Mouse (Mus musculus): ENCODE data around the gene Dram1. TPM values are rescaled to one million over a fixed set of nuclear protein-coding genes. Genes with fewer than 3 reads are reported as not detected.

Gene Dram1
- total and polyA plus RNA-seq, 2 experiments from 2014 or later = 0.39 to 0.44 TPM

- H3K4me2 ChIP-seq (ENCODE audit: low read depth, low read length, poor library complexity, severe bottlenecking) = no peak overlapping the region
- H3K9me3 ChIP-seq (ENCODE audit: low read length) = no peaks in the 10 kb centered on the region
- no peak overlapping the region for H3K4me3 ChIP-seq (ENCODE audit: low read depth, low read length)
- no peaks in the 10 kb centered on the region for H3K36me3 ChIP-seq (ENCODE audit: insufficient read depth, low read length)
- no peak overlapping the region for H3K9ac ChIP-seq (replicated peaks; ENCODE audit: low read length, poor library complexity, severe bottlenecking)
- DNase-seq (ENCODE audit: low spot score) = no peak
- peaks cover under 1% of the 10 kb centered on the region; the same call in 1 of the 2 replicates for H3K27me3 ChIP-seq (ENCODE audit: insufficient read depth, low read length)
- no peak for TF ChIP-seq CTCF (IDR thresholded peaks at IDR 0.05)
- 53% methylated on average over 5 of the region's 5 CpGs for WGBS
- no peak for ATAC-seq (ENCODE audit: low FRiP score)
- H3K27ac ChIP-seq (ENCODE audit: low read depth, low read length) = no peak overlapping the region
- no peaks in the 10 kb centered on the region for H3K4me1 ChIP-seq (ENCODE audit: insufficient read depth, low read length)
Measured at GRCm38 (mm10) chr10:88351411-88352103, 27.3 kb downstream of the Dram1 start.

- H3K4me2 ChIP-seq (ENCODE audit: low read depth, low read length, poor library complexity, severe bottlenecking) = no peak overlapping the region
- no peak for DNase-seq (ENCODE audit: low spot score)
- no peak for ATAC-seq (ENCODE audit: low FRiP score)
- 70% methylated on average over 2 of the region's 2 CpGs for WGBS
- no peak overlapping the region for H3K27ac ChIP-seq (ENCODE audit: low read depth, low read length)
- H3K4me3 ChIP-seq (ENCODE audit: low read depth, low read length) = no peak overlapping the region
- H3K27me3 ChIP-seq (ENCODE audit: insufficient read depth, low read length) = no peaks in the 10 kb centered on the region
- no peak overlapping the region for H3K9ac ChIP-seq (replicated peaks; ENCODE audit: low read length, poor library complexity, severe bottlenecking)
- H3K36me3 ChIP-seq (ENCODE audit: insufficient read depth, low read length) = no peaks in the 10 kb centered on the region
- H3K4me1 ChIP-seq (ENCODE audit: insufficient read depth, low read length) = no peaks in the 10 kb centered on the region
- TF ChIP-seq CTCF (IDR thresholded peaks at IDR 0.05) = no peak
- H3K9me3 ChIP-seq (ENCODE audit: low read length) = no peaks in the 10 kb centered on the region
Measured at GRCm38 (mm10) chr10:88350687-88351086, 28.2 kb downstream of the Dram1 start.

- Histone ChIP-seq H3K4me3 (ENCODE audit: low read depth, low read length) (no peak overlapping the region), H3K36me3 (ENCODE audit: insufficient read depth, low read length) (no peaks in the 10 kb centered on the region), H3K27me3 (ENCODE audit: insufficient read depth, low read length) (no peaks in the 10 kb centered on the region), H3K9me3 (ENCODE audit: low read length) (no peaks in the 10 kb centered on the region), H3K4me1 (ENCODE audit: insufficient read depth, low read length) (no peaks in the 10 kb centered on the region), H3K27ac (ENCODE audit: low read depth, low read length) (no peak overlapping the region), H3K4me2 (ENCODE audit: low read depth, low read length, poor library complexity, severe bottlenecking) (no peak overlapping the region), H3K9ac (replicated peaks; ENCODE audit: low read length, poor library complexity, severe bottlenecking) (no peak overlapping the region)
- DNase-seq (ENCODE audit: low spot score) = no peak
- no peak for TF ChIP-seq CTCF (IDR thresholded peaks at IDR 0.05)
- no peak for ATAC-seq (ENCODE audit: low FRiP score)
- 16% methylated on average over 8 of the region's 8 CpGs for WGBS
Measured at GRCm38 (mm10) chr10:88349800-88350199, 29.1 kb downstream of the Dram1 start.

GRCm38 (mm10) chr10:88346454-88347245, 32.2 kb downstream of the Dram1 start:
- no peak for DNase-seq (ENCODE audit: low spot score)
- no peak for TF ChIP-seq CTCF (IDR thresholded peaks at IDR 0.05)
- Histone ChIP-seq H3K9me3 (ENCODE audit: low read length) (no peaks in the 10 kb centered on the region), H3K9ac (replicated peaks; ENCODE audit: low read length, poor library complexity, severe bottlenecking) (no peak overlapping the region), H3K4me1 (ENCODE audit: insufficient read depth, low read length) (no peaks in the 10 kb centered on the region), H3K27ac (ENCODE audit: low read depth, low read length) (no peak overlapping the region), H3K27me3 (ENCODE audit: insufficient read depth, low read length) (no peaks in the 10 kb centered on the region), H3K4me2 (ENCODE audit: low read depth, low read length, poor library complexity, severe bottlenecking) (no peak overlapping the region), H3K4me3 (ENCODE audit: low read depth, low read length) (no peak overlapping the region), H3K36me3 (ENCODE audit: insufficient read depth, low read length) (no peaks in the 10 kb centered on the region)
- no peak for ATAC-seq (ENCODE audit: low FRiP score)
- WGBS = 77% methylated on average over 12 of the region's 12 CpGs

- ATAC-seq (ENCODE audit: low FRiP score) = no peak
- H3K27ac ChIP-seq (ENCODE audit: low read depth, low read length) = no peak overlapping the region
Measured at GRCm38 (mm10) chr10:88345899-88346401, 32.9 kb downstream of the Dram1 start.

GRCm38 (mm10) chr10:88341368-88341767, 37.5 kb downstream of the Dram1 start:
- H3K4me1 ChIP-seq (ENCODE audit: insufficient read depth, low read length) = no peaks in the 10 kb centered on the region
- ATAC-seq (ENCODE audit: low FRiP score) (no peak), DNase-seq (ENCODE audit: low spot score) (no peak)
- H3K4me3 ChIP-seq (ENCODE audit: low read depth, low read length) = no peak overlapping the region
- H3K9ac ChIP-seq (replicated peaks; ENCODE audit: low read length, poor library complexity, severe bottlenecking) = no peak overlapping the region
- 89% methylated on average over 6 of the region's 6 CpGs for WGBS
- H3K36me3 ChIP-seq (ENCODE audit: insufficient read depth, low read length) = no peaks in the 10 kb centered on the region
- H3K4me2 ChIP-seq (ENCODE audit: low read depth, low read length, poor library complexity, severe bottlenecking) = no peak overlapping the region
- no peaks in the 10 kb centered on the region for H3K27me3 ChIP-seq (ENCODE audit: insufficient read depth, low read length)
- no peaks in the 10 kb centered on the region for H3K9me3 ChIP-seq (ENCODE audit: low read length)
- no peak for TF ChIP-seq CTCF (IDR thresholded peaks at IDR 0.05)
- no peak overlapping the region for H3K27ac ChIP-seq (ENCODE audit: low read depth, low read length)

More at GRCm38 (mm10) chr10:88345899-88346401, 32.9 kb downstream of the Dram1 start:
- no peak overlapping the region for H3K4me3 ChIP-seq (ENCODE audit: low read depth, low read length)
- no peaks in the 10 kb centered on the region for H3K4me1 ChIP-seq (ENCODE audit: insufficient read depth, low read length)
- WGBS = 50% methylated on average over 11 of the region's 11 CpGs
- no peak overlapping the region for H3K9ac ChIP-seq (replicated peaks; ENCODE audit: low read length, poor library complexity, severe bottlenecking)
- H3K9me3 ChIP-seq (ENCODE audit: low read length) = no peaks in the 10 kb centered on the region
- no peak for TF ChIP-seq CTCF (IDR thresholded peaks at IDR 0.05)
- H3K36me3 ChIP-seq (ENCODE audit: insufficient read depth, low read length) = no peaks in the 10 kb centered on the region
- H3K27me3 ChIP-seq (ENCODE audit: insufficient read depth, low read length) = no peaks in the 10 kb centered on the region
- no peak for DNase-seq (ENCODE audit: low spot score)
- no peak overlapping the region for H3K4me2 ChIP-seq (ENCODE audit: low read depth, low read length, poor library complexity, severe bottlenecking)

Data from midbrain, postnatal 0 days (tissue).